Mouse (Mus musculus): ENCODE data around the gene Cep95.
"Not testable (repeated sequence)": the region's sequence is repeated elsewhere in the genome, so short reads cannot be mapped to it uniquely, and the experiment has no call there.

Gene Cep95

DNA sequence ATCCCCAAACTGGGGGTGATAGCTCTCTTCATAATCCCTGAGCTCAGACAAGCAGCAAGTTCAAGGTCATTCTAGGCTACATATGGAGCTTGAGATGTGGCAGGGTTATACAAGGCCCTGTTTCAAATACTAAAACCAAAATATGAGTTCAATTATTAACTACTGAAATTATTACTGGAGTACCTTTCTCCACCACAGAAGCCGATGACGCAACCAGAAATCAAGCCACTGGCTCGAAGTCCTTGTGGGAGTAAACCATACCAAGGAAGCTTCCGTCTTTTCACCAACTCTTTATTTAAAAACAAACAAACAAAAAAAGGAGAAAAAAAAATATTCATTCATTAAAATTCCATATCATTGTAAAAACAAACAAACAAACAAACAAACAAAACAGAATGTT lies 12.1 kb upstream of the Cep95 start:
- no peak for DNase-seq (ENCODE audit: low spot score in 2 of 2)

DNA sequence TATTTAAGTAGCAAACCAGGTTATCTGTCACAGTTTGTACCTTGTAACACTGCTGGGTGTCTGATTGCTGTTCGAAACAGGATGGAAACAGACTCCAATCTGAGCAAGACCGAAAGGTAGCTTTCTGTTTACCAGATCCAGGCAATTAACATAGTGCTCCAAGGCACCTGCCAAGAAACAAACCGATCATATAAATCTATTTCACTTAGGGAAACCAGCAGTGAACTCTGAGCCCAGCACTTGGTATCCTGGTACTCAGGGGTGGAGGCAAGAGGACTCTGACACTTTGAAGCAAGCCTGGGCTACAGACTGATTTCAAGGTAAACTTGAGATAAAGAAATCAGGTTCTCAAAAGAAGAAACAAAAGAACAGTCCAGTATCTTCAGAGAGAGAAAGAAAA lies 11.7 kb upstream of the Cep95 start:
- no peak for DNase-seq (ENCODE audit: low spot score in 2 of 2)

DNA sequence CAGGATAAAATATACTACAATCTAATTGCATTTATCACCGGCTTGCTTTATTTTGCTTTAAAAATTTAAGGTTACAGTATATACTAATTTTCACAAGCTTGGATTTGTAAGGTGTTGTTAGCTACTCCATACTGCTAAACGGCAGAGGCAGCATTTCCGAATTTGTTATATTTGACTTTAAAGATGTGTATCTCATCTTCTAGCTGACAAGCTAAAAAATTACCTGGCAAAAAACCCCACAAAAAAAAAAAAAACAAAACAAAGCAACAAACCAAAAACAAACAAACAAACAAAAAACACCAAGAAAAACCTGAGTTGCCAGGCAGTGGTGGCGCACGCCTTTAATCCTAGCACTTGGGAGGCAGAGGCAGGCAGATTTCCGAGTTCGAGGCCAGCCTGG lies 10.9 kb upstream of the Cep95 start:
- no peak for DNase-seq (ENCODE audit: low spot score in 2 of 2)

DNA sequence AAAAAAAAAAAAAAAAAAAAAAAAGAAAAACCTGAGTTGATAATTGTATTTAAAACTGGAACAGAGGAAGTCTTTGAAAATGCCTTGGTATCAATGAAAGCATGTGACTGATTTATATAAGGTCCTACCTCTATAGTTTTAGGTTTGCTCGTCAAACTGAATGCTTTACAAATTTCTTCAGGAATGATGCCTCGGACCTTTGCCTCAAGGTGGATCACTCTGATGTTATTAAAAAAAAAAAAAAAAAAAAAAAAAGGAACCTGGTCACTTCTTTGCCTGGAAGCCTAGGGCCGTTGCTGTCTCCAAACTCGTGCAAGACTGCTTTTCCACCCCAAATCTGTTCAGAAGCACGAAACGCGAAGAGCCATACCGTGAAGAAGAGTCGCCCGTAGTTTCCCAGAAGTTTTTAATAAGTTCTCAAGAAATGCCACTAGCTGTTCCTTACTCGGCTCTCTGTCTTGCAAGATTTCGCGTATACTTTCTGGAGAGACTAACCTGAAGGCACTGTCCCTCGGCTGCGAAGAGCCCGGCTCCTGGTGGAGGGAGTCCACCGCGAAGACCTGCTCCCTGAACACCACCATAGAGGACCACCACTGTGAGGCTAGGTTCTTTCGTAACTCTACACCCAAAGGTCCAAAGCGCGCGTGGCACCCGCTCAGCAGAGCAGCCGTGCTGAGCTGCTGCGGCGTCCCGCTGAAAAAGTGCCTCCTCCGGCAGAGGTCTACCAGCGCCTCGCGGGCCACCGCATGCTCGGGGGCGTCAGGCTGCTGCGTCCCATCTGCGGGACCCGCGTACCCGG lies 10.3 kb upstream of the Cep95 start:
- DNase-seq (ENCODE audit: low spot score in 2 of 2), result no peak

DNA sequence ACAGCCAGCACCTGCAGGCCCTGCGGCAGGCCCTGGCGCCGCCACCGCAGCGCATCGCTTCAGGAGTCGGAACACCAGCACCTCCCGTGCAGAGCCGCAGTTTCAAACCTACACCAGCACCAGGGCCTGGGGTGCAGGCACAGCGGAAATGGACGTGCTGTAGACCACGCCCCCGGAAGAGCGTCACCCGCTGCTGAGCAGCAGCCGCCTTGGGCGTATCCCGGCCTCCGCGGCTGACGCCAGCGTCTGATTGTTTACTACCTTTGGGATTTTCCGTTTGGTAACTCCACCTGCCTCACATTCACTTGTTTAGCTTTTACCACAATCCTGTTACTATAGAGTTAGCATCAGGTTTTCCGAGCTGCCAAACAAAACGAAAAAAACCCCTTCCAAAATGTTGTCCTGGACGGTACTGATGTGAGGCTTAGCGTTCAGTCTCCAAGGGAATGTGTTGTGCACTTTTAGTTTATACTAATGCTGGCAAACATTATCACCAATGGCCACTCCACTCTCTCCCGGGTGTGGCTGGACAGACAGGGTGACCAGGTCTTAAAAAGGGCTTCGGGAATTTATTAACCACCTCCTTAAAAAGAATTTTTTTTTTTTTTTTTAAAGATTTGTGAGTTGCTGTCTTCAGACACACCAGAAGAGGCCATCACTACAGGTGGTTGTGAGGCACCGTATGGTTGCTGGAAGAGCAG lies 9.5 kb upstream of the Cep95 start, which contains the start of gene Polg2:
Gene Polg2, minus strand, starts transcription at position 150 of the 701 bp plus-strand sequence.
- DNase-seq (ENCODE audit: low spot score in 2 of 2), result peak; percentile 70 to 86

DNA sequence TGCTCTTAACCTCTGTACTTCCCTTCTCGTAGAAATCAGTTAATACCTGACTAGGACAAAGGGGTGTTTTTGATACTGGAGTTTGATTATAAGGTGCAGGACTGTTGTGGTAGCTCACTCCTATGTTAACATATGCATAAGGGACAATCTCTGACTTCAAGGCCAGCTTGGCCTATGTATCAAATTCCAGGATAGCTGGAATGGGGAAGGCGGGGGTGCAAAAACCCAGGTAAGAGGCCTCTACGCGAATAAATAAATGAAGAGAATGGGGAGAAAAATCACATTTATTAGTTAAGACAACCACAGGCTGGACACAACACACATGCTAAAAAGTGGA lies 9.0 kb upstream of the Cep95 start:
- no peak for DNase-seq (ENCODE audit: low spot score in 2 of 2)

DNA sequence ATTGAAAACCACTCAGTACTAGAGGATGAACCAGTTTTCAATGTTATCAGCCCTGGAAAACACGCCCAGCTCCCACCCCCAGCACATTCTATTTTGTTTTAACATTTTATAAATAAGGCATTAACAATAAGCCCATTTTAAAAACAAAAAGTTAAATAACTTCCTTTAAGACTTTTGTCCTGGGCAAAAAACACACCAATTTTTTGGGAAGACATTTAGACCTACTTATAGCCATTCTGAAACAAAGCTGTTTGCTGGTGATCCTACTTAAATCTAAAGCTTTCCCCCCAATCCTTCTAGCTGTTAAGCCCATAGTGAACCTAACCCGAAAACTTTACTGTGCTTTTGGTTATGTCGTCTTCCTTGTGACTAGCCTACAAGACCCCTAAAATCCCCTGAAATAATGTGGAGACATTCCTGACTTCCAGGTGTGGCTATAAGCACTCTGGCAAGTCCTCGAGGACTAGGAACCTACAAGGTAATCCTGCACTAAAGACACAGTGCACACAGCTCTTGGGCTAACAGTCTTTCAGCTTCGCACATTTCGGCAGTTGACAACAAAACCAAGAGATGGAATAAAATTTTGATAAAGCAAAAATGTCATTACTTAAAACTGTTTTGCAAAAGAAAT lies 8.3 kb upstream of the Cep95 start:
- DNase-seq (ENCODE audit: low spot score in 2 of 2), result no peak

DNA sequence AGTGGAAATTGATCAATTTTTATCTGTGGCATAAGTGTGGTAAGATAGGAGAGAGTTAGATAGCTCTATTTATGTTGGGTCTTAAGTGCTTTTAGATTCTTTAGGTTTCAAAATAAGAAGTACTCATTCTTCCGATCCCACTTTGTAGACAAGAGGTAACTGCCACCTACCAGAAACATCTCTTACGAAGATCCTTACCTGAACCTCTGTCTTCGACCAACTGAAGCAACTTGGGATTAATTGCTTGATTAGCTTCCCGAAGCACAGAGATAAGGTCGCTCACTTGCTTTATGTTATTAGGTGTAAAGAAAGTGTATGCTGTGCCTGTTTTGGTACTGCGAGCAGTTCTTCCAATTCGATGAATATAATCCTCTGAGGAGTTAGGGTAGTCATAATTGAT lies 6.8 kb upstream of the Cep95 start:
- DNase-seq (ENCODE audit: low spot score in 2 of 2), result not testable (repeated sequence)

DNA sequence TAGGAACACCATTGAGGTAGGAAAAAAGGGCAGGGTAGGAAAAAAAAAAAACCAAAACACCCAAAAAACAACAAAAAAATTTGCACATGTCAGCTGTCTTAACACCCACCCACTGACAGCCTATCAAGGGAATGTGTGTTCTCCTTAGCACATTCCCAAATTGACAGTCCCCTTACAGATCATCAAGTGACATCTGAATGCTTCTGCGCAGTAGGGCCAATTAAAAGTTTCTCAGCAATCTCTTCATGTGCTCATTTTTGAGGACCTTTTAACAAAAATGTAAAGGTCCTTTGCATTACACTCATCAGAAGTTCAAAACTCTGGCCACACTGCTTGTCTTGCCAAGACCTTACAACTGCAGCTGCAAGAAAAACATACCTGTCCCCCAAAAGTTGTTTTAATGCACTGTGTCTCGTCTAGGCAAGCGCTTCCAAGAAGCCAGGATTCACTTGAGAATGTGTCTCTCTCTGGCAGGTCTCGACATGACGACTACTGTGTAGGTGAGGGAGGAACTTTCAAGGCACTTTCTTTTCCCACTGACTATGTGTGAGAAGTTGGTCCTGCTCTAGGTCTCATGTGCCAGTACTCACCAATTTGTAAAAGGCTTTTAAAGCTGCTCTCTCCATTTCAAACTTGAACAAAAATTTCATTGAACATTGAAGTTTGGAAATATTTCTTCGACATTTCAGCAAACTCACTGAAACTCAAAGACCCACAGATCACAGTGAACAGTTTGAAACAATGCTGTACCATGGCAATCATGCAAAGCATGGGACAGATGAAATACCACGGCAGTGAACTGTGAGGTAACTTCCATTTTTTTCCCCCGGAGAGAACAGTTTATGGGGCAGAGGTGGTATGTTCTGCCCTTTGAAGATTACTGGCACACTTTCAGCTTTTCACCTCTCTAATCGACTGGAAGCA lies 5.9 kb upstream of the Cep95 start:
- no peak for DNase-seq (ENCODE audit: low spot score in 2 of 2)

DNA sequence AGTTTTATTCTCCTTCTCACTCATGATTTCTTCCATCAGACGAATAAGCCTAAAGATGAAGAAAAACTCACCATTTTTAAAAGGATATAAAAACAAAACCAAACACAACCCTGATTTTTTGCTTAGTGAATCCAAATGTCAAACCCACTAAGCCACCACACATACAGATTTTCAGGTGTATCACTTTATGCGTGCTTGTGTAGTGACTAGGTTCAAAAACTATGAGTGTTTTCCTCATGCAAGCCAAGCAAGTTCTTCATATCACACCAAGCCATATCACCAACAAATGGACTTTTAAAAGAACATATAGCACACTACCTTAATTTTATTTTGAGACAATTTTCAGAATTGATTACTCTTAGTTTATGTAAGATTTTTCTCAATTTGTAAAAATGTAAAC lies 4.6 kb upstream of the Cep95 start:
- DNase-seq (ENCODE audit: low spot score in 2 of 2), result no peak

DNA sequence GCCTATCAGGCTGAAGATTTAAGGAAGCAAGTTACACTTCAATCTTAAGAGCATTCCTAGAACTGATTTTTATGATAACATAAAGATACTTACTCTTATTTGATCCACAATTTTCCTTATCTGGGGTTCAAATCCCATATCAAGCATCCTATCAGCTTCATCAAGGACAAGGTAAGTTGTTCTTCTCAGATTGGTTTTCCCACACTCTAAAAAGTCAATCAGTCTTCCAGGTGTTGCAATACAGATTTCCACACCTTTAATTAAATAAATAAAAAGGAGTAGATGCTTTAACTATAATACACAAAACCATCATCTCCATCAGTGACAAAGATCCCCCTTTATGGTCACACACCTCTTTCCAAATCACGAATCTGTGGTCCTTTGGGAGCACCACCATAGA lies 4.0 kb upstream of the Cep95 start:
- DNase-seq (ENCODE audit: low spot score in 2 of 2), result no peak

DNA sequence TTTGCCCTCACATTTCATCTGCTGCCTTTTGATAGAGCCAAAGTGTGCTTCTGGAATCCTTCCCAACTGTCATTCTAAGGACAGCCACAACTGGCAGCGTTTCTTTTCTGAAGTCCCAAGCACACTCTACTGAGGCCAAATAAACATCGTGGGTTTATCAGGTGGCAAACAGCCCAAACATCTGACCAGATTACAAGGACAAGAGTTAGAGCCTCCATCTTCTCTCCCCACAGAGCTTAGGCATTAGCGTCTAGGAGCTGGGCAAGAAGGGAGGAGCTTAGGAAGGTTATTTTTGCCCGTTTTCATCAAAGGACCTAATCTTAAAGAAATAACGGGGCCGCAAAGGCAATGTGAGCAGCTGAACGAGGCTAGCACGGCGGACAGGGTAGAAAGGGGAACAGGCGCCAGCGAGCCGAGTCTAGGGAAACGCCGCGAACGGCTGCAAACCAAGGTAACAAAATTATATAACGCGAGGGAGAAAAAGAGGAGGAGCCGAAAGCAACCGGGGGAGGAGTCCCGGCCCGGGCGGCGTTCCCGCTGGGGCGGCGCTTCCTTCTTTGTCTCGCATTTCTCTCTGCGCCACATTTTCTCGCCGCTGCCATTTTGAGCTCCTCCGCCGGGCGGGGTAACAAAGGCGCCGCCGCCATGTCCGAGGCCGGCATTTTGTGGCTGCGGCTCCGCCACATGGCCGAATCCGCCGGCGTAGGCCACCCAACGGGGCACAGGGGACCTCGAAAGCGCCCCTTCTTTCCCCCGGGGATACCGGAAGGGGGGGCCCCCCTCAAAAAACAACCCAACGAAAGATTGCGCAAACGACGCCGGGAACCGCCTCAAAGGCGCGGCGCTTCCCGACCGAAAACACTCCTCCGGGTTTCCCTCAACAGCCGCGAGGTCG lies 1.7 kb upstream of the Cep95 start:
- DNase-seq (ENCODE audit: low spot score in 2 of 2), result peak; percentile 71 to 87

DNA sequence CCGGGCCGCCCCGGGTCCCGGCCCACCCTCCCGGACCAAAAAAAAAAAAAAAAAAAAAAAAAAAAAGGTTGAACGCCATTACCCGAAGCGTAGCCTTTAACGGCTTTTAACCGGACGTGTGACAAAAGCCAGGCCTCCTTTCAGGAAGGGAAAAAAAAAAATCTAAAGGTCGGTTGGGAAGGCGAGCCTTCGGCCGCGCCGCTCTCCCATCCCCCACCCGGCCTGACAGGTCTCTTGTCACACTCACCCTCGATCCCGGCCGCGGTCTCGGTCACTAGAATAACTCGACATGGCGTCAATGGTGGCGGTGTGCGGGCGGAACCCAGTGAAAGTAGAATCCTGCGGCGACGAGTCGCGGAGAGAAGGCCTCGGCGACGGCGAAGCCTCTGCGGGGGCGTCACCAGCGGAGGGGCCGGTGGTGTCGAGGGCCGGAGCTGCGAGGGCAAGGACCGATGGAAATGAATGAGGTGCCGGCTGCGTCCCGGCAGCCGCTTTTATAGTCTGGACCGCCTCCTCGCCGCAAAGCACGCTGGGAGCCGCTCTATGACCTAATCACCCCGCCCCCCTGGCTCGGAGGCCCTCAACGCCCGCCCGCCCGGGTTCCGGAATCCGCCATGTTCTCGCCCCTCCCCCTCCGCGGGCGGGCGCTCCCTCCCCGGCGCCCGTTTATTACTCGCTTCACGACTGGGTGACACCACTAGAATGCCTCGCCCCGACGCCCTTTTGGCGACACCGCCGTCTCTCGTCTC lies 852 bp upstream of the Cep95 start:
- DNase-seq (ENCODE audit: low spot score in 2 of 2), result peak; percentile 98 to 100

DNA sequence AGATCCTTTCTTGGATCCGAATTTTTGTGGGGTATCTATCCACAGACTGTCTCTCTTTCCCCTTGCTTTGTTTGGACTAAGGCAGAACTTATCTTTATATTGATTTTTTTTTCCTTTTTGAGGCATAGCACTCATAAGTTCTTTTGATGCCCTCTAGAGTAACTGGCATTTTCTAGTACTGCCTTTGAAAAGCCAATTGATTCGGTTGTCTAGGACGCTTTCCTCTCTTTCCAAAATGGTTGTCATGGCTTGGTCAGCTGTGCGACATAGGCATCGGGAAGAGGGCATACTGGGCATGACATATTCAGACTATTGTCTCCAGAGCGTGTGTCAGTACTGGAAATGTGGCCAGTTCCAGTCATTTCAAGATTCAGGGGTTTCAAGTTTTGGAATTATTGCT lies 597 bp downstream of the Cep95 start:
- DNase-seq (ENCODE audit: low spot score in 2 of 2), result no peak

DNA sequence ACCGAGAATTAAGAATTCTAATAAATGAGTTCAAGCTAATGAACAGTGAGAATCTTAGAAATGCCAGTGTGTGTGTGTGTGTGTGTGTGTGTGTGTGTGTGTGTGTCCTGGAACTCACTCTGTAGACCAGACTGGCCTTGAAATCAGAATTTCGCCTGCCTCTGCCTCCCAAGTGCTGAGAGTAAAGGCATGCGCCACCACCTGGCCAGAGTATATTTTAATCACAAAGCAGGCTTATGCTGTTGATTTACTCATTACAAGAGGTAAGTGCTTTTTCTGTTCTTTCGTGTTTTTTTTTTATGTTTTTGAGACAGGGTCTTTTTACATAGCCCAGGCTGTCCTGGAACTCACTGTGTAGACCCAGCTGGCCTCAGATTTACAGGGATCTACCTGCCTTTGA lies 4.8 kb downstream of the Cep95 start:
- DNase-seq (ENCODE audit: low spot score in 2 of 2), result no peak

DNA sequence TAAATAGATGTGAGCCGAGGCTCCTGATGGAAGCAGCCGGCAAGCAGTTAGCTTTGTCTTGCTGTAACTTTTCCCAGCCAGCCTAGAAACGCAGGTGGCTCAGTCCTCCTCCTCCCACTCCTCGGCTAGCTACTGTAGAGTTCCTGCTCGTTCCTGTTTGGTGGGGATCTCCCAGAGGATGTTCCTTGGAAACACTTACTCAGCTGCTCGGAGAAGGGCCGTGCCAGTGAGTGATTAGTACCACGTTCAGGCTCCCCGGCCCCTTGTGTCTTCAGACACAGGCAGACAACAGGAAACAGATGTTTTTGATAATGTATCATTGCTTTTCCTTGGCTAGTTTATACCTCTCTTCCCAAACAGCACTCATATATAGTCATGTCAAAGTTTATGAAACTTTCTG lies 6.6 kb downstream of the Cep95 start:
- DNase-seq (ENCODE audit: low spot score in 2 of 2), result no peak

DNA sequence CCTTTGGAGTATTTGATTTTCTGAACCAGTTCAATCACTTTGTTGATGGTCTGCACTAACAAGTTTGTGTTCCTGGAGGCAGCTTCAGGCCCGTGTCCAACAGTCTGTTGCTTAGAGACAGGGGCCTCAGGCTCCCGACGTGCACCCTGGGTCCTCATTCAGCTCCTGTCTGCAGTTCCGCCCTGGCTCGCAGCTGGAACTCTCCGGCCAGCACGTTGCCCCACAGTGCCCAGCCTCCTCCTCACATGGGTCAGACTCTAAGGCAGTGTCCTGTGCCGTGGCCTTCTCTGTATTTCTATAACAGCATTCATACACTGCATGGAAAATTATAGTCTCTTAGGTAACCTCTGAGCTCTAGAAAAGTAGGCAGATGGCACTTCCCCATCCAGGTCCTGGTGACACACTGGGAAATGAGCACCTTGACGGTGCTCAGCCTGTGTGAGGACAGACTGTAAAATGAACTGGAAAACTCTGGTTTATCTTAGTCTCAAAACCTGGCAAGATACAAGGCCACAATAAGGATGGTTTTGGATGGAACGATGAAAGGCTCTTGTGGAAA lies 13.1 kb downstream of the Cep95 start:
- no peak for DNase-seq (ENCODE audit: low spot score in 2 of 2)

DNA sequence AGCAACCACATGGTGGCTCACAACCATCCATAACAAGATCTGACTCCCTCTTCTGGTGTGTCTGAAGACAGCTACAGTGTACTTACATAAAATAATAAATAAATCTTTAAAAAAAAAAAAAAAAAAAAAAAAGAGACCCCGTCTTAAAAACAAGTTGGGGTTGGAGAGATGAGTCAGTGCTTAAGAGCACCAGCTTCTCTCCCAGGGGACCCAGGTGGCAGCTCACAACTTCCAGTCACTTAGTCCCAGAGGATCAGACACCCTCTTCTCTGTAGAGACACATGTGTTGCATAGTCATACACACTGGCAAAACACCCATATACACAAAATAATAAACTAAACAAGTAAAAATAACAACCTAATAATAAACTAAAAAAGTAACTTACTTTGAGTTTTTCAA lies 18.4 kb downstream of the Cep95 start:
- DNase-seq (ENCODE audit: low spot score in 2 of 2), result not testable (repeated sequence)

DNA sequence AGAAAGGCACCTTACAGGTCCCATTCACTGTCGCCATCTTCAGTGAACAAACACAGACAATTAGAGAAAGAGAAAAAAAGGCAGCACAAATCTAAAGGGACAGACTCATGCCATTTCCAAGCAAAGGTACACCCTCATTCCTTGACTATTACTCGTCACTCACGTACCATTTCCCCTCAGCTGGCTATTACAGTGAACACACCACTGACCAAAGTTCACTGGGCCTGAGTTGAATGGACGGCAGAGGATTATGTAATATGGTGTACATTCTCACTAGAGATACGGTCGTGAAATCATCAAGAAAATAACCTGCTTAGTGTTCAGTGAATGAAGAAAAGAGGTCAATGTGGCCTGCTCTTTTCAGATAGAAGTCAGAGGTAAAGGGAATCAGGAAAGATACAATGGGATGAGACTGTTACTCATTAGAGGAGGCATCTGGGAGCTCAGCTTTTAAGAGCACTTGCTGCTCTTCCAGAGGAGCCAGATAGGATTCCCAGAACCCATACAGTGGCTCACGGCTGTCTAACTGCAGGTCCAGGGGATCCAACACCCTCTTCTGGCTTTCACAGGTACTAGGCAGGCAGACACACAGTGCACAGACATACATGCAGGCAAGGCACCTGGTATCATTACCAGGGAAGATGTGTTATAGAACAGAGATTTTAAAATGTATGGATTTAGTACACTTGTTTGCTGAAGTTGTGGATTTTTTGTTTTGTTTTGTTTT lies 23.5 kb downstream of the Cep95 start:
- DNase-seq (ENCODE audit: low spot score in 2 of 2), result no peak

Measured in cerebellum, postnatal 4 days (tissue).